Mouse (Mus musculus) right cerebral cortex, postnatal 14 days (tissue): Measurements from ENCODE around the gene Ptprq.

Experiments
- DNase-seq: peaks from one replicate; pipeline ENCODE4 v3.0.0; 2022

Gene Ptprq

GRCm38 (mm10) chr10:107719806-107720205 is at the start of gene Ptprq:
Ptprq (minus strand) TSS chr10:107720051.
- DNase-seq: no peak

GRCm38 (mm10) chr10:107759624-107760023 is 39.8 kb upstream of the Ptprq start:
- no peak for DNase-seq

- no peak for DNase-seq
These were observed 33.6 kb upstream of the Ptprq start for GRCm38 (mm10) chr10:107753471-107753870.

DNA sequence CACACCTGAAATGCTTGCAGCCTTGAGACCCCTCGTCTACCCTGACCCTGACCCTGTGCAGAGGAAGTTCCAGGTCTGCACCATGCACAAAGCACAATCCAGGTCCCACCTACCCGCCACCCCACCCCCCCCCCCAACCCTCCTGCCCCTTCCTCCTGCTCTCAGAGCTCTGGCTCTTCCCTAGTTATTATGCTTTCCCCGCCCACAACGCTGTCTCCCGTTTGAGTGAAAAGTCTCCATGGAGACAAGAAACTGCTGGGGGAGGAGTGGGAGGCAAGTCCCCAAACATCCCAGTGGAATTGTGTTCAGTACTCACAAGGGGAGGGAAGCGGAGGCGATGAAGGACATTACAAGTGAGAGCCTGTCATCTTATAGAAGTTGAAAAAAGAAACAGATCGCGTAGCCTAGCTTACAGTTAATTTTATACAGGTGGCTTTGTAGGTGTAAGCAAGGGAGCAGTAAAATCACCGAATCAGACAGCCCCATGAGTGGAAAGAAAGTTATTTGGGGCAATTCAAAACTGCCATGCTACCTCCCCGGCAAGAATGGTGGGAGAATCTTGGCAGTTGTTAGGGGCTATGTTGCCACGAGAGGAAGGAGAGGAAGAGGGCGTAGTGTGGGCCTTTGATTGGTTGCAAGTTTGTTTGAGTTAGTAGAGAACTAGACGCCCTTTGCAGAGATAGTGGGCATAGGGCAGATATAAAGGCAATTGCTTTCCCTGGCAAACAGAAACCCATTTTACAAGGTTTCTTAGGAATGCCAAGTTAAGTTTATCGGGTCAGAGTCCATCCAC is 32.7 kb upstream of the Ptprq start:
- DNase-seq: peak; percentile 41

GRCm38 (mm10) chr10:107751944-107752343 is 32.1 kb upstream of the Ptprq start:
- no peak for DNase-seq

- DNase-seq: peak; percentile 10
These were observed 27.7 kb upstream of the Ptprq start for GRCm38 (mm10) chr10:107747566-107747965.

DNA sequence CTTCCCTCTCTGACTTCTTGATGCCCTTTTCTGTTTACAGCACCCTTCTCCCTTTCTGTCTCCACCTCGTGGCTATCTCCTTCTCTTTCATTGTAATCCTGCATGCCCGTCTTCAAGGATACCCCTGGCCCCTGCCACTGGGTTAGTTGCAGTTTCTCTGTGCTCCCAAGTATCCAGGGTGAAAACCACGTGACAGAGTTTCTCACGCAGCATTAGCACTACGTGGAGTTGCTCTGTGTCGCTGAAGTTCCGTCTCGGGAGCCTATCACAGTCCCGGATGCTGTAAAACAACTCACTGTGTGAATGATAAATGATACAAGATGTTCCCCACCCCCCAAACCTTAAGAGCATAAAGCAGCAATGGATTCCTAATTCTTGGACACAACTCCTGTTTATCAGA is 26.9 kb upstream of the Ptprq start:
- DNase-seq: no peak

DNA sequence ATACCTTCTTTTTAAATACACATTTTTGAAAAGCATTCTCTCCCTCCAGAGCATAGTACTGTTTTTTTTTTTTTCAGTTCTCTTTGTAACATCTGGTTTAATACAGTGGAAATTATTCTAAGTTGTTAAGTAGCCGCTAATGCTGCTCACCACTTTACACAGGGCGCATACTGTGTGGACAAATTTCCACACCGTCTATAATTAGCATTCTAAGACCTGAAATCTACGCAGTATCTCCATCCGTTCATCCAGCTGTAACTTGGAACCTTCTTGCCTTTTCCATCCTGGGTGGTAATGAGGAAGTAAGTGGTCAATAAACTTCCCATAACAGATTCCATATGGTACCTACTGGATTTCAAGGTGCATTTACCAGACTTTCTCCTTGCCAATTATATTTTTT is 20.0 kb upstream of the Ptprq start:
- no peak for DNase-seq

DNA sequence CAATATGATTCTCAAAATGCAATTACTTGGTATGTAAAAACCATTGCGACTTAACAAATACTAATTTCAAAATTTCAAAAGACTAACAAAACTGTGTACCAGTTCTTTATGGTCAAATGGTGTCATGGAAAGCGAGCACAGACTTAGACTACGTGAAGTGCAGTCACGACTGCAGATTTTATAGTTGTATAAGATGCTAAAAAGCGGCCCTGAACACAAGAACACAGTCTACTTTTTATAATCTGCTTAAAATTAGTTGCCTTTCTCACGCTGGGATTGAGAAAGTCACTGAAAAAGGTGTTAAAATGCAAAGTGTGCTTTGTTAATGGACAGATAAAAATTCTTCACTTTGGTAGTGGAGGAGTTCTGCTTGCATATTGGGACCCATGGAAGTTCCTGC is 17.9 kb upstream of the Ptprq start:
- DNase-seq: no peak

DNA sequence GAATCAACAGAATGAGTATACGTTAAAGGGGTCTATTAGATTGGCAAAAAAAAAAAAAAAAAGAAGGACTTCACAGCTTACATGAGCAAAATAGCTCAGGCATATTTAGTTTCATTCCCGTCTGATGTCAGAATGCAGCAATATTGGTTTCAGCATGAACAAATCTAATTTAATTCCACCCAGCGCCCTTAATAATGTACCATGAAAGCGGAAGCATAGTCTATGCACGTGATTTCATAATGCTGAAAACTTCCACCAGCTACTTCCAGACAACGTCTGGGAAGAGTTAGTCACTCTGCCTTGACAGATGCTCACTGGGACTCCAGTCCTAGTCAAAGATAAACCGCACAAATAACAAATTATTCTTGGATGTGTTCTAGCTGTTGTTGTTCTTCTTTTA is 15.6 kb upstream of the Ptprq start:
- DNase-seq: no peak

DNA sequence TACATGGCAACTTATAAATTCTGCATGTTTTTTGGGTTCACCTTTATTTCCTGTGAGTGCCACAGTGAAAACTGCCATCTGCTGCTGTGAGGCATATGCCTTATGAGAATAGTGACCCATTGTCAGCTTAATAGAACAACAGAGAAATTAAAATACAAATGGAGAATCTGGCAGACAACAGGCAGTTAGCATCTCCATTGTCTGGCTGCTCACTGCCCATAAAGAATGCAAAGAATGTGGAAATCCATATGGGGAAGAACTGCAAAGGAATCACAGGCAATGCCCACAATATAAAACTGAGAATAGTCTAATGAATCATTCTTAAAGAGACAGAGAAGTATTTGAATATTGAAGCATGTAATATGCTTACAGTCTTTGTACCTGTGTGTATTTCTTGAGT is 14.5 kb upstream of the Ptprq start:
- DNase-seq: no peak

GRCm38 (mm10) chr10:107725631-107726030 is 5.8 kb upstream of the Ptprq start:
- DNase-seq: no peak

- no peak for DNase-seq
These were observed 15.4 kb downstream of the Ptprq start for GRCm38 (mm10) chr10:107704443-107704842.

GRCm38 (mm10) chr10:107700944-107701343 is 18.9 kb downstream of the Ptprq start:
- no peak for DNase-seq

- DNase-seq: no peak
These were observed 21.1 kb downstream of the Ptprq start for GRCm38 (mm10) chr10:107698716-107699115.

- DNase-seq: no peak
These were observed 22.7 kb downstream of the Ptprq start for GRCm38 (mm10) chr10:107697177-107697576.

DNA sequence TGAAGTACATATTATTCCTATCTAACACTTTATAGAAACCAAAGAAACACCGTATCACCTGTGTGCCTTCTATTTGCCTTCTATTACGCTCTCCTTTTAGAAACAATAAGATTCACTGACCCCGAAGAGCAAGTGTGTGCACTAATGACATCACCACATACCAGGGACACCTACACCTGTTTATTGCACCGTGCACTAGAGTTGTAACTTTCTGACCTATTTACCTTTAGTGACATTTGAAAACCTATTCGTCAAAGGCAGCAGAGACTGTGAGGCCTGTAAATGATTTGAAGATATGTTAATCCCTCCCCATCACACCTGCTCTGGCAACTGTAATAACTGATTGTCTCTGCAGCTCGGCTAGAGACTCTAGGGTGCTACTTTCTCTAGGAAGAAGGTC is 32.5 kb downstream of the Ptprq start:
- DNase-seq: no peak

- DNase-seq: no peak
These were observed 43.9 kb downstream of the Ptprq start for GRCm38 (mm10) chr10:107675994-107676393.

GRCm38 (mm10) chr10:107668374-107669094 is 51.3 kb downstream of the Ptprq start:
- DNase-seq: no peak

- DNase-seq: peak; percentile 25
These were observed 57.3 kb downstream of the Ptprq start for GRCm38 (mm10) chr10:107662372-107663065.

GRCm38 (mm10) chr10:107661970-107662369 is 57.9 kb downstream of the Ptprq start:
- no peak for DNase-seq

DNA sequence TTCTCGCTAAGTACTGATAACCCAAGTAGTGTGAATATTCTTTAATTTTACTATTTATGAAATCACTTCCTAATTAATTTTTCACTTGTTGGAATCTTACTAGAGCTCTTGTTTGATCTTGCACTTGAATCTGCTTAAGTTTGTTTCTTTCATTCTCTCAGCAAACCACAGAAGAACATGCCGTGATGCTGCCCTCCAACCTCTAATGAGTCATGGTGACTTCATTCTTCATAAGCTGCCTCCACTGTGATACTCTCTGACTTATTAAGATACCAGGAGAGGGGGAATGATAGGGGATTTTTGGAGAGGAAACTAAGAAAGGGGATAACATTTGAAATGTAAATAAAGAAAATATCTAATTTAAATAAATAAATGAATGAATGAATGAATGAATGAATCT is 60.7 kb downstream of the Ptprq start:
- no peak for DNase-seq

- no peak for DNase-seq
These were observed 70.2 kb downstream of the Ptprq start for GRCm38 (mm10) chr10:107649687-107650086.

DNA sequence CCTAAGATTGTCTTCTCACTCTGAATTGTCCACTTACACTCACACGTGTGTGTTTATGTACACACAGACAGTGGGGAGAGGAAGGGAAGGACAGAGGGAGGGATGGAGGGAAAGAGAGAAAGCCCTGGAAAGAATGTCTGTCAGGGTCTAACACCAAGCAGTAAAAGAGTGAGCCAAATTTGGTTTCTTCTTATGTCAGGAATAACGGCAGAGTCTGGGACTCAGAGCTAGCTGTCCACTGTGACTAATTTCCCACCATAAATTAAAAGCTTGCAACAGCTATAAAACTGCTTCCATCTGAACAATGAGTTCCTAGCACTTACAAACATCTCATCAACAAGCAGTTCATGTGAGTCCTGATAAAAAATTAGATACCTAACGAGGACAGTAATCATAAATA is 91.7 kb downstream of the Ptprq start:
- DNase-seq: no peak
